Mouse (Mus musculus) lung, adult 2 months (tissue): ENCODE measurements around the gene Mtf2. TPM values are rescaled to one million over a fixed set of nuclear protein-coding genes. Genes with fewer than 3 reads are reported as not detected.
A peak's percentile ranks its signal among the peaks of the same experiment; 100 is the strongest.
"Not testable (repeated sequence)": the region's sequence is repeated elsewhere in the genome, so short reads cannot be mapped to it uniquely, and the experiment has no call there.

Source experiments
- DNase-seq: peaks from one replicate; pipeline ENCODE4 v3.0.0; 2022
- H3K4me1 ChIP-seq: fragments of 200-500 bp; 2 replicates; pipeline ENCODE4 v1.6.1; 2011; ENCODE audit warnings: low read length; ENCODE audit not compliant: control insufficient read depth, insufficient read depth
- H3K4me3 ChIP-seq: fragments of 200-500 bp; replicated peaks from 2 replicates; pipeline ENCODE3; 2011; ENCODE audit warnings: low read depth, mild to moderate bottlenecking, control low read depth, low read length; ENCODE audit errors: extremely low read depth
- CTCF ChIP-seq: fragments of 200-500 bp; IDR thresholded peaks from 2 replicates; pipeline ENCODE4 v1.5.1; 2011; ENCODE audit warnings: mild to moderate bottlenecking, low read length, control low read depth; ENCODE audit not compliant: insufficient read depth
- POLR2A ChIP-seq: fragments of 200-500 bp; IDR thresholded peaks from 2 replicates; pipeline ENCODE4 v1.6.1; 2011; ENCODE audit warnings: low read depth, mild to moderate bottlenecking, control low read depth, low read length, borderline replicate concordance; ENCODE audit errors: extremely low read depth
- WGBS: fragments of 180-500 bp; shearing (Covaris S2); methylation state at CpG from one replicate; pipeline ENCODE4 v1.1.7; 2018; 5-methylcytosine and 5-hydroxymethylcytosine counted together
- polyA plus RNA-seq: library from polyadenylated mRNA; depleted of rRNA; stranded (reverse); fragments of >200 nt; gene quantifications from 2 replicates; pipeline ENCODE4 v1.2.3, GENCODE M21; 2012; rRNA removed

The Mtf2 gene
- polyA plus RNA-seq: 8.5 and 11.3 TPM in 2 replicates

DNA sequence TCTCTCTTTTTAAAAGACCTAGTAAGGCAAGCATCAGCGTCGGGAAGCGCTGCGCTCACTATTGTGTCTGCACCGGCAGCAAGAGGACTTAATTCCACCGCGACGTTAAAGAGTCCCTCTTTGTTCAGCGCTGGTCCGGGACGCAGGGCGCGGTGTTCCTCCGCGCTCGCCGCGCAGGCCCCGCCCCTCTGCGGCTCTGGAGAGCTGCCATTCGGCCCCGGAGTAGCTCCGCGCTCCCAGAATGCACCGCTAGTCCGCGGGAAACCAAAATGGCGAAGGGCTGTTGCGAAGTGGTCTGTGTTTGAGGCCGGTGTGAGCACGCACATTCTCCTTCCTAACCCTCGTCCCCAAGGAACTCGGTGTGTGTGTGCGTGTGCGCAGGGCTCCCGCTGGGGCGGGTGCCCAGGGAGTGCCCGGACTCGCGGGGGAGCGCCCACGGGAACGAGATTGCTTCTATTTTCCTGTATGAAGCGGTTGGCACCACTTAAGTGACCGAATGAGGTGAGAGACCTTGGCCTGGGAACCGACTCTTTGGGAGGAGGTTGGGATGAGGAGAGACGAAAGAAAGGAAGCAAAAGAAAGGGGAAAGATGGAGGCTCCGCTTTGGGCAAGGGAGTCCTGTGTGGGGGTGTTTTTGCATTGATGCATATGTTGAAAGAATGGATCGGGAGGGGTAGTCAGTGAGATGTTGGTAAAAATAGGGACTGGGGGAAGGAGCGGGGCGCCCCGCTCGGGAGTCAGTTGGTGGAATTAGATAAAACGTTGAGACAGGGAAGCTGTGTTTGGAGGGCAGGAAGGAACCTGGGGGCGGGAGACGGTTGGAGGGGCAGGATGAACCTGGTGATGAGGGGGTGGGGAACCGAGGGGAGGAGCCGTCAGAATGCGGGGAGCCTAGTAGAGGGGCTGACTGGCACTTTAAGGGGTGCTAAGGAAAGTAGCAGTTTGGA lies at the start of gene Mtf2:
Gene Mtf2 (plus strand): TSS at position 210 of the 947 bp plus-strand sequence.
- WGBS: under 1% methylated on average over 59 of the region's 59 CpGs
- DNase-seq: peak; percentile 95
- TF ChIP-seq POLR2A (peak; percentile 98), CTCF (0 out of 2 replicates have a peak, but pooled peaks have one; percentile 2)
- Histone ChIP-seq H3K4me1 (no peaks in the 10 kb centered on the region; the same call in none of the 2 replicates), H3K4me3 (peak within 1 kb of the TSS; percentile 99)

- TF ChIP-seq POLR2A: no peak
- TF ChIP-seq CTCF: no peak
- H3K4me1 ChIP-seq: no peaks in the 10 kb centered on the region
- DNase-seq: no peak
- no peak overlapping the region for H3K4me3 ChIP-seq
- 97% methylated on average over 2 of the region's 2 CpGs for WGBS
Observed at GRCm38 (mm10) chr5:108017232-108017631, 48.2 kb upstream of the Mtf2 start.

DNA sequence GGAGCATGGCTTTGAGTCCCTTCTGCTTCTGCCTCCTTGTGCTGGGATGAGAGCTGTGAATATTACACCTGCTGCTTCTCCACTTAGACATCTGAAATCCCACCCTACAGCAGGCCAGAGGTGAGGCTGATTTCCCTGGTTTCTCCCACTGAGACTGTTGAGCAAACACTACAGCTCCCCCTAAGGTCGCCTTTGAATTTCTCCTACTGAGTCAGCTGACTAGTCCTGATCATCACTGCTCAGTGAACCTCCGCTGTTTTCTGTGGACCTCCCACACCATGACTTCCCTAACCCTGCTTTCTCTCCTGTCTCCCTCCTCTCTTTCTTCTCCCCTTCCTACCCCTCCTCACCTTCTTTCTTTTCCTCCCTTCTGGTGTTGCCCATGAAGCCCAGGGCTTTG lies 46.1 kb upstream of the Mtf2 start:
- DNase-seq: no peak
- 24% methylated on average over 2 of the region's 2 CpGs for WGBS
- no peak for TF ChIP-seq CTCF
- no peak for TF ChIP-seq POLR2A
- H3K4me3 ChIP-seq: no peak overlapping the region
- no peaks in the 10 kb centered on the region for H3K4me1 ChIP-seq

- Histone ChIP-seq H3K4me1 (no peaks in the 10 kb centered on the region), H3K4me3 (no peak overlapping the region)
- no peak for TF ChIP-seq CTCF
- TF ChIP-seq POLR2A: no peak
- 78% methylated on average over 3 of the region's 3 CpGs for WGBS
- no peak for DNase-seq
Observed at GRCm38 (mm10) chr5:108021346-108021745, 44.1 kb upstream of the Mtf2 start.

- no peak for DNase-seq
- no peak overlapping the region for H3K4me3 ChIP-seq
- no peaks in the 10 kb centered on the region for H3K4me1 ChIP-seq
- 79% methylated on average over 4 of the region's 4 CpGs for WGBS
- TF ChIP-seq POLR2A: no peak
Observed at GRCm38 (mm10) chr5:108028230-108028629, 37.2 kb upstream of the Mtf2 start.

GRCm38 (mm10) chr5:108028797-108029536 lies 36.5 kb upstream of the Mtf2 start:
- not testable (repeated sequence) for H3K4me1 ChIP-seq, DNase-seq, H3K4me3 ChIP-seq
- WGBS: 85% methylated on average over 7 of the region's 7 CpGs

- DNase-seq: no peak
- Histone ChIP-seq H3K4me3 (no peak overlapping the region), H3K4me1 (no peaks in the 10 kb centered on the region)
- WGBS: 55% methylated on average over 2 of the region's 2 CpGs
- no peak for TF ChIP-seq POLR2A
Observed at GRCm38 (mm10) chr5:108029968-108030367, 35.5 kb upstream of the Mtf2 start.

- WGBS: 86% methylated on average over 4 of the region's 4 CpGs
- Histone ChIP-seq H3K4me3 (no peak overlapping the region), H3K4me1 (no peaks in the 10 kb centered on the region)
- no peak for DNase-seq
- TF ChIP-seq POLR2A (no peak), CTCF (no peak)
Observed at GRCm38 (mm10) chr5:108031267-108031666, 34.2 kb upstream of the Mtf2 start.

GRCm38 (mm10) chr5:108034194-108034593 lies 31.3 kb upstream of the Mtf2 start:
- no peak for TF ChIP-seq POLR2A
- peak; percentile 42; the same call in 1 of the 2 replicates for TF ChIP-seq CTCF
- Histone ChIP-seq H3K4me3 (no peak overlapping the region), H3K4me1 (no peaks in the 10 kb centered on the region)
- WGBS: 23% methylated on average over 4 of the region's 4 CpGs
- DNase-seq: no peak
